Mouse (Mus musculus) stomach, embryonic 16.5 days (tissue): ENCODE results near the gene Snx30. TPM values are rescaled to one million over a fixed set of nuclear protein-coding genes. Genes with fewer than 3 reads are reported as not detected.

ENCODE experiments used
- ATAC-seq: fragments of 200-750 bp; cut with Nextera tagmentation; 2 replicates; pipeline ENCODE4 v1.8.0; 2017; ENCODE audit warnings: moderate number of reproducible peaks, moderate TSS enrichment; ENCODE audit not compliant: insufficient read depth, low FRiP score
- H3K27ac ChIP-seq: fragments of 300-500 bp; sonication (generic); 2 replicates; pipeline ENCODE4 v1.5.1; 2014; ENCODE audit warnings: low read length
- H3K27me3 ChIP-seq: fragments of 300-500 bp; sonication (generic); 2 replicates; pipeline ENCODE4 v1.6.1; 2014; ENCODE audit warnings: low read length, control low read depth, mixed read lengths; ENCODE audit not compliant: control insufficient read depth, insufficient read depth
- H3K36me3 ChIP-seq: fragments of 300-500 bp; sonication (generic); 2 replicates; pipeline ENCODE4 v1.6.1; 2014; ENCODE audit warnings: low read length; ENCODE audit not compliant: control insufficient read depth, insufficient read depth
- H3K4me1 ChIP-seq: fragments of 300-500 bp; sonication (generic); 2 replicates; pipeline ENCODE4 v1.6.1; 2014; ENCODE audit warnings: low read length, control low read depth, mixed read lengths; ENCODE audit not compliant: control insufficient read depth, insufficient read depth
- H3K4me2 ChIP-seq: fragments of 300-500 bp; sonication (generic); 2 replicates; pipeline ENCODE4 v1.6.1; 2014; ENCODE audit warnings: low read depth, low read length, mixed read lengths
- H3K4me3 ChIP-seq: fragments of 300-500 bp; sonication (generic); replicated peaks from 2 replicates; pipeline ENCODE4 v1.5.1; 2014; ENCODE audit warnings: mild to moderate bottlenecking, low read length
- H3K9ac ChIP-seq: fragments of 300-500 bp; sonication (generic); 2 replicates; pipeline ENCODE4 v1.6.1; 2014; ENCODE audit warnings: low read length
- H3K9me3 ChIP-seq: fragments of 300-500 bp; sonication (generic); replicated peaks from 2 replicates; pipeline ENCODE4 v1.6.1; 2016; ENCODE audit warnings: low read length, control low read depth; ENCODE audit not compliant: control insufficient read depth
- WGBS: fragments of 180-500 bp; shearing (Covaris S2); extraction: QIAGEN DNeasy Blood & Tissue Kit; methylation state at CpG from one replicate; pipeline ENCODE4 v1.1.7; 2014; 5-methylcytosine and 5-hydroxymethylcytosine counted together
- polyA plus RNA-seq: library from polyadenylated mRNA; unstranded; fragments of >200 nt; fragmentation: Nextera tagmentation; extraction: Ambion mirVana; gene quantifications from 2 replicates; pipeline ENCODE4 v1.2.1, GENCODE M21; 2015

The Snx30 gene
- polyA plus RNA-seq, 1 experiment from 2014 or later = 4.9 TPM

DNA sequence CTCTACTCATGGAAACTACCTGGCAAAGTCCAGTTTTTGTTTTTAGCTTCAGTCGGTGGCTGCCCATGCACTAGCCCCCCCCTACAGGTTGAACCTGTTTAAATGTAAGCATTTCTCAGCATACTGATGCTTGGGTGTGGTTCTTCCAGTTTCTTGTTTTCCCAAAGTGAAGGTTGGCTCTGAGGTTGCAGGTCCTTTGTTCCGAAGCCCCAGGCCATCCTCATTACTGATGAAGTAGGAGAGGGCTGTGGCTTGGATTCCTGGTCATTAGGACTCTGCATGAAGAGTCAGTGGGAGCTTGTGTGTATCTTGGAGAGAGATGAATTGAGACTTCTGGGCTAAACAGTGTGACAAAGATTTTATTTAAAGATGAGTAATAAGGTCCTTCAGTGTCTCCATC is 75.6 kb downstream of the Snx30 start:
- Histone ChIP-seq H3K9me3 (no peaks in the 10 kb centered on the region), H3K9ac (no peak overlapping the region), H3K4me2 (no peak overlapping the region), H3K4me3 (no peak overlapping the region), H3K27ac (peak overlapping the region; percentile 51; the same call in 1 of the 2 replicates), H3K36me3 (0 out of 2 replicates have a peak, but pooled peaks cover 4% of the 10 kb centered on the region), H3K27me3 (no peaks in the 10 kb centered on the region), H3K4me1 (no peaks in the 10 kb centered on the region)
- ATAC-seq = no peak
- WGBS = 60% methylated on average over 2 of the region's 2 CpGs

DNA sequence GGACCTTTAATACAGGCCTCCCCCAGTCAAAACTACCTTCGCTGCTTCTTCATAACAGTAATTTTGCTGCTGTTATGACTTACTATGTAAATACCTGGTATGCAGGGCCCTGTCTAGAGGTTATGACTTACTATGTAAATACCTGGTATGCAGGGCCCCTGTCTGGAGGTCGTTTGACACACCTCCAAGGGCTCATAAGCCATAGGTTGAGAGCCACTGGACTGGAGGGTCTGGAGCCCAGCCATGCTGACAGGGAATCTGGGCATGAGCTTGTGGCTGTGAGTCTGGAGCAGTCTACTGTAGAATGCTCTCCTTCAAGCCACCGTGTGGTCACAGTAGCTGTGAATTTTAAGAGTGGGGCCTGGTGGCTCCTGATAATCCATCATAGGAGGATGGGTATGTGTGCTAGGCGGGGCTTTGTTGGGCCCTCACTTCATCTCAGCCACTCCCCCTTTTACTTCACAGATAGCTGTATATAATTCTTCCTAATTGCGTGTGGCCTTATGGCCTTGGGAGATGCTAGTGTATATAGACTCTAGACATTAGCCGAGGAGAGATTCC is 78.6 kb downstream of the Snx30 start:
- Histone ChIP-seq H3K4me3 (no peak overlapping the region), H3K9ac (no peak overlapping the region), H3K4me1 (no peaks in the 10 kb centered on the region), H3K9me3 (no peaks in the 10 kb centered on the region), H3K27ac (no peak overlapping the region), H3K36me3 (0 out of 2 replicates have a peak, but pooled peaks cover 4% of the 10 kb centered on the region), H3K27me3 (no peaks in the 10 kb centered on the region), H3K4me2 (no peak overlapping the region)
- WGBS = 59% methylated on average over 6 of the region's 6 CpGs
- peak; percentile 57; the same call in 1 of the 2 replicates for ATAC-seq

DNA sequence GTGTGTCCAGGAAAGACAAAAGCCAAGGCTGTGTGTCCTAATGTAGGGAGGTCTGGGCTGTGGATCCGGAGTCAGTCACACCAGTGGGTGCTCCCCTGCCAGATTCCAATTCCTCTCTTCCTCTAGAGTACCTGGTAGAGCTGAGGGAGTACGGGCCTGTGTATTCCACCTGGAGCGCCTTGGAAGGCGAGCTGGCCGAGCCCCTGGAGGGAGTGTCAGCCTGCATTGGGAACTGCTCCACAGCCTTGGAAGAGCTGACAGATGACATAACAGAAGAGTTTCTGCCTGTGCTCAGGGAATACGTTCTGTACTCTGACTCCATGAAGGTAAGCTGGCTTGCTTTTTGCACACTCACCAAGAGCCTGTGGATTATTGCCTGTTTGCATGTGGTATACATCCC is 80.6 kb downstream of the Snx30 start:
- Histone ChIP-seq H3K36me3 (0 out of 2 replicates have a peak, but pooled peaks cover 4% of the 10 kb centered on the region), H3K27me3 (no peaks in the 10 kb centered on the region), H3K9me3 (no peaks in the 10 kb centered on the region), H3K4me3 (no peak overlapping the region), H3K4me1 (no peaks in the 10 kb centered on the region), H3K4me2 (no peak overlapping the region), H3K27ac (peak overlapping the region; percentile 39; the same call in 1 of the 2 replicates), H3K9ac (no peak overlapping the region)
- WGBS = 83% methylated on average over 6 of the region's 6 CpGs
- ATAC-seq = no peak

- 0 out of 2 replicates have a peak, but pooled peaks cover 4% of the 10 kb centered on the region for H3K36me3 ChIP-seq
- H3K27me3 ChIP-seq = no peaks in the 10 kb centered on the region
- WGBS = 93% methylated on average over 5 of the region's 5 CpGs
- H3K4me3 ChIP-seq = no peak overlapping the region
- H3K27ac ChIP-seq = no peak overlapping the region
- ATAC-seq = no peak
- H3K9me3 ChIP-seq = no peaks in the 10 kb centered on the region
- no peak overlapping the region for H3K9ac ChIP-seq
- H3K4me1 ChIP-seq = no peaks in the 10 kb centered on the region
- H3K4me2 ChIP-seq = no peak overlapping the region
Observed at GRCm38 (mm10) chr4:59887011-59887410, 81.4 kb downstream of the Snx30 start.

GRCm38 (mm10) chr4:59888014-59888413 is 82.4 kb downstream of the Snx30 start:
- Histone ChIP-seq H3K27ac (no peak overlapping the region), H3K4me1 (no peaks in the 10 kb centered on the region), H3K4me3 (no peak overlapping the region), H3K9ac (no peak overlapping the region), H3K4me2 (no peak overlapping the region), H3K36me3 (no peaks in the 10 kb centered on the region), H3K27me3 (no peaks in the 10 kb centered on the region), H3K9me3 (no peaks in the 10 kb centered on the region)
- ATAC-seq = no peak
- 78% methylated on average over 5 of the region's 5 CpGs for WGBS

GRCm38 (mm10) chr4:59890086-59890600 is 84.5 kb downstream of the Snx30 start:
- Histone ChIP-seq H3K4me2 (no peak overlapping the region), H3K9ac (no peak overlapping the region), H3K27me3 (no peaks in the 10 kb centered on the region), H3K4me1 (no peaks in the 10 kb centered on the region), H3K4me3 (no peak overlapping the region), H3K36me3 (no peaks in the 10 kb centered on the region), H3K27ac (no peak overlapping the region), H3K9me3 (no peaks in the 10 kb centered on the region)
- ATAC-seq = no peak
- WGBS = 83% methylated on average over 6 of the region's 6 CpGs

GRCm38 (mm10) chr4:59891723-59892416 is 86.2 kb downstream of the Snx30 start:
- no peaks in the 10 kb centered on the region for H3K27me3 ChIP-seq
- no peak overlapping the region for H3K4me2 ChIP-seq
- H3K4me1 ChIP-seq = no peaks in the 10 kb centered on the region
- no peak overlapping the region for H3K4me3 ChIP-seq
- ATAC-seq = no peak
- H3K9ac ChIP-seq = no peak overlapping the region
- 89% methylated on average over 10 of the region's 10 CpGs for WGBS
- H3K9me3 ChIP-seq = no peaks in the 10 kb centered on the region
- no peak overlapping the region for H3K27ac ChIP-seq
- H3K36me3 ChIP-seq = no peaks in the 10 kb centered on the region

GRCm38 (mm10) chr4:59892731-59893130 is 87.1 kb downstream of the Snx30 start:
- Histone ChIP-seq H3K9me3 (no peaks in the 10 kb centered on the region), H3K36me3 (no peaks in the 10 kb centered on the region), H3K9ac (no peak overlapping the region), H3K27ac (no peak overlapping the region), H3K4me2 (no peak overlapping the region), H3K27me3 (no peaks in the 10 kb centered on the region), H3K4me3 (no peak overlapping the region), H3K4me1 (no peaks in the 10 kb centered on the region)
- WGBS = 89% methylated on average over 5 of the region's 5 CpGs
- no peak for ATAC-seq

- Histone ChIP-seq H3K9ac (no peak overlapping the region), H3K4me3 (no peak overlapping the region), H3K27ac (no peak overlapping the region), H3K36me3 (peaks cover 2% of the 10 kb centered on the region; the same call in 1 of the 2 replicates), H3K4me2 (no peak overlapping the region), H3K9me3 (no peaks in the 10 kb centered on the region), H3K4me1 (no peaks in the 10 kb centered on the region), H3K27me3 (no peaks in the 10 kb centered on the region)
- 81% methylated on average over 8 of the region's 8 CpGs for WGBS
- ATAC-seq = no peak
Observed at GRCm38 (mm10) chr4:59894415-59894814, 88.8 kb downstream of the Snx30 start.
